Mouse (Mus musculus) forebrain, embryonic 10.5 days (tissue): Measurements from ENCODE around the gene Nat8f4. TPM values are rescaled to one million over a fixed set of nuclear protein-coding genes. Genes with fewer than 3 reads are reported as not detected.
A peak's percentile ranks its signal among the peaks of the same experiment; 100 is the strongest.
"Not testable (repeated sequence)": the region's sequence is repeated elsewhere in the genome, so short reads cannot be mapped to it uniquely, and the experiment has no call there.

Source experiments
- DNase-seq: peaks from one replicate; pipeline ENCODE4 v3.0.0-alpha.2; 2017; ENCODE audit warnings: low spot score; ENCODE audit errors: extremely low spot score
- H3K27ac ChIP-seq: fragments of 300-500 bp; sonication (generic); 2 replicates; pipeline ENCODE4 v1.5.1; 2016; ENCODE audit warnings: mild to moderate bottlenecking
- H3K27me3 ChIP-seq: fragments of 300-500 bp; sonication (generic); 2 replicates; pipeline ENCODE4 v1.6.1; 2016; ENCODE audit warnings: mild to moderate bottlenecking; ENCODE audit not compliant: poor library complexity, severe bottlenecking
- H3K36me3 ChIP-seq: fragments of 300-500 bp; sonication (generic); replicated peaks from 2 replicates; pipeline ENCODE4 v1.6.1; 2016; ENCODE audit warnings: mild to moderate bottlenecking, moderate library complexity
- H3K4me1 ChIP-seq: fragments of 300-500 bp; sonication (generic); 2 replicates; pipeline ENCODE4 v1.6.1; 2016
- H3K4me3 ChIP-seq: fragments of 300-500 bp; sonication (generic); 2 replicates; pipeline ENCODE4 v1.5.1; 2016; ENCODE audit warnings: mild to moderate bottlenecking, moderate library complexity
- H3K9me3 ChIP-seq: fragments of 300-500 bp; sonication (generic); 2 replicates; pipeline ENCODE4 v1.6.1; 2016; ENCODE audit warnings: mild to moderate bottlenecking, moderate library complexity
- WGBS: fragments of 180-500 bp; shearing (Covaris S2); methylation state at CpG from one replicate; pipeline ENCODE4 v1.1.7; 2016; 5-methylcytosine and 5-hydroxymethylcytosine counted together
- polyA plus RNA-seq: library from polyadenylated mRNA; unstranded; fragments of >200 nt; fragmentation: Nextera tagmentation; extraction: Ambion mirVana; gene quantifications from 2 replicates; pipeline ENCODE4 v1.2.1, GENCODE M21; 2016

The Nat8f4 gene
- polyA plus RNA-seq, 1 experiment from 2014 or later, result 6.7 TPM

- 90% methylated on average over 3 of the region's 3 CpGs for whole genome bisulfite sequencing
- H3K4me1 ChIP-seq, result peaks cover 15% of the 10 kb centered on the region
- not testable (repeated sequence) for H3K27ac ChIP-seq, H3K4me3 ChIP-seq, H3K27me3 ChIP-seq, H3K9me3 ChIP-seq, DNase-seq
- peaks cover 23% of the 10 kb centered on the region for H3K36me3 ChIP-seq
These were observed 13.7 kb upstream of the Nat8f4 start for GRCm38 (mm10) chr6:85918341-85918740.

DNA sequence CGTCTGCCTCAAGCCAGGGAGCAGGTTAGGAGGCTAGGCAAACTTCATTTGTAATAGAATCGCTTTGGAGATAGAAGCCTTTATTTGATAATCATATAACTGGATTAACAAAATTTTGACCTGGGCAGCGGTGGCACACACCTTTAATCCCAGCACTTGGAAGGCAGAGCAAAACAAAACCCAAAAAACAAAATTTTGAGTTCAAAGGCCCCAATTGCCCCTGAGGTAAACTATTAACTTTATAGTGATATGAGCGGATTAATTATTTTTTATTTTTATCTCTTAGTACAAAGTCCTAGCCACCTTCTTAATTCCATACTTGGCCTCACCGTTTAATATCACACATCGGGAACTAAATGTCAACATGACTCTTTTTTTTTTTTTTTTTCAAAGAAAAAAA lies 11.9 kb upstream of the Nat8f4 start:
- H3K4me3 ChIP-seq, result peak overlapping the region; percentile 68
- no peaks in the 10 kb centered on the region for H3K27me3 ChIP-seq
- 83% methylated on average over 6 of the region's 6 CpGs for WGBS
- peak overlapping the region; percentile 88 for H3K27ac ChIP-seq
- DNase-seq, result no peak
- H3K36me3 ChIP-seq, result peaks cover 9% of the 10 kb centered on the region
- H3K9me3 ChIP-seq, result no peaks in the 10 kb centered on the region
- H3K4me1 ChIP-seq, result peaks cover 15% of the 10 kb centered on the region

- under 1% methylated on average over 61 of the region's 61 CpGs for WGBS
- Histone ChIP-seq H3K4me3 (peak within 1 kb of the TSS; percentile 68), H3K27ac (peak within 1 kb of the TSS; percentile 88), H3K4me1 (peaks cover 15% of the 10 kb centered on the region)
- H3K27me3 ChIP-seq, H3K9me3 ChIP-seq, H3K36me3 ChIP-seq: not testable (repeated sequence)
- peak; percentile 89 for DNase-seq
These were observed 11.1 kb upstream of the Nat8f4 start, which contains the start of gene Nat8f1 for GRCm38 (mm10) chr6:85915539-85916513. TSS of gene Nat8f1 (minus strand) at chr6:85915687.

DNA sequence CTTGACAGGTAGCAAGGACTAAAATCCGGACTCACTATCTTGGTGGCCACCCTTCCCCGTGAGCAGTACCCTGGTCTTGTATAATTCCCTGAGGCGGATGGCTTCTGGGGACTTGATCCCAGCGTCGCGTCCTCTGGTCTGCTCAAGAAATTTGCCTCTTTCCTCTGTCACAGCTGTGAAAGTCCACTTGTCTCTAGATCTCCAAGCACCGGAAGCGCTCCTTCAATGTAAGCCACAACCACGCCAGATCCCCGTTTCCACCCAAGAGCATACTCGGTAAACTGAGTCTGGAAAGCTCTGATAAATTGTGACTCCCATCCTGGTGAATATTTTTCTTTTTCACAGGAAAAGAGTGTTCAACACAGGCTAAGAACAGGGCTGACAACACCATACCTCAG lies 10.5 kb upstream of the Nat8f4 start:
- Histone ChIP-seq H3K27me3 (no peaks in the 10 kb centered on the region), H3K36me3 (no peaks in the 10 kb centered on the region), H3K4me1 (peaks cover 15% of the 10 kb centered on the region), H3K9me3 (no peaks in the 10 kb centered on the region), H3K4me3 (peak overlapping the region; percentile 68), H3K27ac (peak overlapping the region; percentile 88)
- DNase-seq, result peak; percentile 21
- WGBS, result 8% methylated on average over 11 of the region's 11 CpGs

DNA sequence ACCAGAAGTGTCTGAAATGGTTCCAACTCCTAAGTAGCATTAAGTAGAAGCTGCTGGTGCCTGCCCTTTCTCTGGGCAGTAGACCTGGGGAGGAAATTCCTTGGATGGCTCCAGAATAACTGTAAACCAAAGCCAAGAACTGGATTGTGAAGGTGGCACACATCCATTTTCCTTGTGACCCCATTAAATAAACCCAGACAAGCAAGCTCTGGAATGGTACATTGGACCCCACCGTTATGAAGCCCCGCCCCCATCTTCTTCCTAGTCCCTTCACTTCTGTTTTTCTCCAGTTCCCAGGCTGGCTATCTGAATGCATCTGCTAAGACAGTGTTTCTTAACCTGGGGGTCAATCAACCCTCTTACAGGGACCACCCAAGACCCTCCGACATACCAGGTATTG lies 6.9 kb upstream of the Nat8f4 start, which contains the start of gene Tprkb:
Tprkb (plus strand) TSS at position 279 of the 400 bp plus-strand sequence.
- Histone ChIP-seq H3K27me3 (no peaks in the 10 kb centered on the region), H3K27ac (no peak within 1 kb of the TSS), H3K9me3 (no peaks in the 10 kb centered on the region), H3K36me3 (no peaks in the 10 kb centered on the region), H3K4me3 (no peak within 1 kb of the TSS), H3K4me1 (peaks cover 14% of the 10 kb centered on the region)
- WGBS, result 87% methylated on average over 3 of the region's 3 CpGs
- DNase-seq, result no peak

DNA sequence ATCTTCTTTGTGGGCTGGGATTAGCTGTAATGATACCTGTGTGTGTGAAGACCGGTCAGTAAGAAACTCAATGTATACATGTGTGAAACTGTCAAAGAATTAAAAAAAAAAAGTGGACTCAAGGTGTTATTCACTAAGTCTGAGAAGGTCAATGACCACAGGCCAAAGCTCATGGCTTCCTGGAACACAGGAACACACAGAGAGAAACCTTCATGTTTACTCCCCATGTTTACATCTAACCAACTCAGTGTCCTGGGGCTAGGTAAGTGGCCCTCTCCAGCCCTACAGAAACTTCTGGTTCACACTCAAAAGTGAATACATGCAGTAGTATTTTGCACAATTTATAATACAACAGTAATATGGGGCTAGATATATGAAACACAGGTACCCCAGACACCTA lies 5.0 kb upstream of the Nat8f4 start:
- Histone ChIP-seq H3K27ac (no peak overlapping the region), H3K9me3 (no peaks in the 10 kb centered on the region), H3K36me3 (no peaks in the 10 kb centered on the region), H3K4me1 (peaks cover 2% of the 10 kb centered on the region), H3K4me3 (no peak overlapping the region), H3K27me3 (no peaks in the 10 kb centered on the region)
- 98% methylated on average over 1 of the region's 1 CpGs for WGBS
- DNase-seq, result no peak

DNA sequence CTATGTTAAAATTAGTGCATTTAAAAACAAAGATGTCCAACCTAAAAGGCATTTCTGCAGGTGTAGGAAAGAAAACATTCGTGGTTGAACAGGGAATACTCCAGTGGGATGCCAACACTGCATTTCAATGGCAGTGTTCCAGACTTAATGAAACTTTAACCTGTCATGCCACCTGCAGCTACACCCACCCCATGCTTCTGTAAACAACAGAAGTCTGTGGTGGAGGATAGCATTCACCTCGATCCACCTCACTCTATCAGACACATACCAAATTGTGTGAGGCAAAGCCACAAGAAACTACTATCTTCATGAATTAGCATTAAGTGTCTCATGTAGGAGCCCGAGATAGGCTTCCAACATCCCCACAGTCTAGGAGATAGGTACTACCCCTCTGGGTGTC lies 3.7 kb upstream of the Nat8f4 start:
- no peak overlapping the region for H3K4me3 ChIP-seq
- no peaks in the 10 kb centered on the region for H3K9me3 ChIP-seq
- H3K4me1 ChIP-seq, result 0 out of 2 replicates have a peak, but pooled peaks cover 8% of the 10 kb centered on the region
- 78% methylated on average over 3 of the region's 3 CpGs for WGBS
- no peak overlapping the region for H3K27ac ChIP-seq
- no peak for DNase-seq
- H3K36me3 ChIP-seq, result no peaks in the 10 kb centered on the region
- H3K27me3 ChIP-seq, result no peaks in the 10 kb centered on the region

GRCm38 (mm10) chr6:85906911-85907351 lies 2.2 kb upstream of the Nat8f4 start:
- DNase-seq, H3K27ac ChIP-seq, H3K27me3 ChIP-seq, H3K4me3 ChIP-seq, H3K4me1 ChIP-seq, H3K9me3 ChIP-seq, H3K36me3 ChIP-seq: not testable (repeated sequence)
- 72% methylated on average over 2 of the region's 2 CpGs for WGBS

DNA sequence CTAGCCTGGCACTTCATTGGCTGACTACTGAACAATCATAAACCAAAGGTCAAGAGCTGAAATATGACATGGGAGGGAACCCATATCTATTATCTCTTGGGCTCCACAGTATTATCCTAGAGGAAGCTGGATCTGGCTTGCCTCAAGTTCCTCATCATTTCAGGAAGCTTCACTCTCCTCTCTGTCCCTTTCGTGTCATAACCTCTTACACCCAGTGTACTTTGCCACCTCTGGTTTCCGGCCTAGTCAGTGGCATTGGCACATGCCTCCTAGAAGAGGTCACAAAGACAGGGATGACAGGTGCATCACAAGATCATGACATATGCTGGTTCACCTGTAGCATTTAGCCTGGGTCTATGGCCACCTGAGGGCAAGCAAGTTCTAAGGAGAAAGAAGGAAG lies 2.4 kb downstream of the Nat8f4 start:
- H3K27ac ChIP-seq, result no peak overlapping the region
- no peaks in the 10 kb centered on the region for H3K36me3 ChIP-seq
- H3K9me3 ChIP-seq, result no peaks in the 10 kb centered on the region
- DNase-seq, result peak; percentile 6
- H3K27me3 ChIP-seq, result no peaks in the 10 kb centered on the region
- no peak overlapping the region for H3K4me3 ChIP-seq
- 89% methylated on average over 2 of the region's 2 CpGs for WGBS
- 0 out of 2 replicates have a peak, but pooled peaks cover 8% of the 10 kb centered on the region for H3K4me1 ChIP-seq

DNA sequence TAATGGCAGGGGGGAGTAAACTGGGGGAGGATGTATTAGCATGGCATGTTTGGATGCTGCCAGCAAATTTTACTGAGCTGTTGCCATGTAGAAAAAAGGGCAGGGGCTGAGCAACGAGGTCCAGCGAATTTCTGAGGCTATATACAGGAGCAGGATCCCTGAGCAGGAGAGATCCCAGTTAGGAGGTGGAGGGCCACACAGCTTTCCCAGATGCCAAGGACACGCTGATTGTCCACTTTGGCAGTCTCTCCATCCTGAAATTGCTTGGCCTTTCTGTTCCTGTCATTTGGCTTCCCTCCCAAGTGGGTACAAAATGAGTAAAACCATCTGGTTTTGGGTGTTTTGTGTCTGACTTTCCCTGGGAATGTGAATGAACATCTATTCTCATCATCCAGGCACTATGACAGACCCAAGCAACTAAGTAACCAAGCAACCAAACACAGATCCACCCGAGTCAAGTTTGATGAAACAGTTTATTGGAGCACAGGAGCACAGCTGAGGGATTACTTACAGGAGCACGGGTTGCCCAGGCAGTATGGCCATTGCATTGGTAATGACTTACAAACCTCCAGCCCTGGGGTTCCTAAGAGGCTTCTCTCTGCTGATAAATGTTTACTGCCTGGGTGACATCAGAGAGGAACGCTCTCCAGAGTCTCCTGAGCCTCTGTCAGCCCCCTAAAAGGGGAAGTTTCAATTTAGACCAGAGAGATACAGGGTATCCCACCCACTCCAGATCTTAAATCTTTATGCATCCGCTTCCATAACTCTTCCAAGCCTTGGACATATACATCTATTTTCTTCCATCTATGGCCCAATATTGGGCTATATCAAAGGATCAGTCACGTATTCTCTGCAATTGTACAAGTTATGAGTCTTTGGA lies 5.8 kb downstream of the Nat8f4 start:
- not testable (repeated sequence) for H3K4me3 ChIP-seq, H3K9me3 ChIP-seq, H3K36me3 ChIP-seq, H3K4me1 ChIP-seq, H3K27me3 ChIP-seq, H3K27ac ChIP-seq
- peak; percentile 3 for DNase-seq
- 77% methylated on average over 7 of the region's 8 CpGs for WGBS

DNA sequence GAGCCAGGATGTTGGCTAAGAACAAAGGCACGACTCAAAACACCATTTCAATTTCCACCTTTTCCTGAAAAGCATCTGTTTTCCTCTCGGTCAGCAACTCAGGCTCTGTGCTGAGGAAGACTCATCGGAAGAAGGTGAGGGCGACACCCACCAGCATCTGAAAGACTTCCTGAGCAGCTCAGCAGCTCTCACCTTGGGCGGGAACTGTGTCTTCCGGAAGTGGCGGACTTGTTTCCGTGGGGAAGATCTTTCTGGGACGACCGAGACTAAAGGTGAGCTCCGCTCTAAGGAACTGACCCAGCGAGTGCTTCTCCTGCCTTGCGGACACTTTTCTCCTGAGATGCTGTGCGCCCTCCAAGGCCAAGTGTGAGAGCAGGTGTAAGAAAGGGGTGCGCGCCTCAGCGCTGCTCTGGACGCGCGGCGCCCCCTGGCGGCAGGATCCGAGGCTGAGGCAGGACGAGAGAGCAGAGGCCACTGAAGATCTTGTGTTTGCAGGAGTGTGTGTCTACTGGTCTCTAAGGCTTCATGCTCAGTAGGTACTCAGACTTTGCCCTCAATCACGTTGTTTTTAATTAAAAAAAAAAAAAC lies 9.5 kb downstream of the Nat8f4 start:
- WGBS, result 73% methylated on average over 25 of the region's 25 CpGs
- H3K4me3 ChIP-seq, H3K4me1 ChIP-seq, H3K27ac ChIP-seq, H3K27me3 ChIP-seq, DNase-seq, H3K36me3 ChIP-seq: not testable (repeated sequence)
- H3K9me3 ChIP-seq, result peaks cover 19% of the 10 kb centered on the region

GRCm38 (mm10) chr6:85888961-85889360 lies 15.7 kb downstream of the Nat8f4 start:
- peaks cover 29% of the 10 kb centered on the region for H3K9me3 ChIP-seq
- H3K4me1 ChIP-seq, result no peaks in the 10 kb centered on the region
- H3K27me3 ChIP-seq, result no peaks in the 10 kb centered on the region
- 79% methylated on average over 2 of the region's 2 CpGs for WGBS
- H3K27ac ChIP-seq, result no peak overlapping the region
- DNase-seq, result no peak
- no peaks in the 10 kb centered on the region for H3K36me3 ChIP-seq
- no peak overlapping the region for H3K4me3 ChIP-seq
